Comparison of ENCODE assay signal across 8 mouse cellular contexts in the genomic region with DNA sequence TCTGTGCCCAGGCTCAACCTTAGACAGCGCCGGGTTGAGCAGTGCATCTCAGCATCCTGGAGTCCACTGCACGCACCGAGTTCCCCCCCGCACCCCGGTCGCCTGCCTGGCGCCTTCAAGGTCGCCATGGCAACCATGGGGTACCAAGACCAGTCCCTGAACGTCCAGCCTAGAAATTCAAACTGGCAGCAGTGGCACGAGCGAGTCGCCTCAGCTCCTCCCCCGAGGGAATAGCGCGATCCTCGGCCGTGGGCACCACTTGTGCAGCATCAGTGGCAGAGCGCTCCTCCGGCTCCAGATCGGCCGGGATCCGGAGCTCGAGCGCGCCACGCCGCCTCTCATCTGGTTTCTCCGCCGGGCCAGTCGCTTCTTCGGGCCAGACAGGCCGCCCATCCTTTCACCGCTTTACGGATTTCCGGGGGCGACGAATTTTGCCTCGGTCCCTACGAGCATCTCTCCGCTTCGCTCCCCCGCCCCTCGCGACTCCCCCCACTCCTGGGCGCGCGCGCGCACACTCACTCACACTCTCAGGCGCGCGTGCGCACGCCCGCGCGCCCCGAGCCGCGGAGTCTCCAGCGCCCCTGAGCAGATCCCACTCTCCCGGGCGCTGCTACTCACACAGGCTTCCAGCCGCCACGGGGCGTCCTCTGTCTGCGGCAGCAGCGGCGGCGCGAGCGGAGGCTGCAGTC. TPM values are rescaled to one million over a fixed set of nuclear protein-coding genes. Genes with fewer than 3 reads are reported as not detected.
A peak's percentile ranks its signal among the peaks of the same experiment; 100 is the strongest.
DNase-seq lines count a peak whose midpoint lies in the region; ATAC-seq and TF ChIP-seq lines count a peak whose summit lies in the region.

TSS of gene Enox1 (plus strand) at position 542 of the 689 bp plus-strand sequence.

- no peak within 1 kb of the TSS for H3K27ac ChIP-seq in intestine, postnatal 0 days (ENCODE audit: low read depth, low read length)
- peak within 1 kb of the TSS; percentile 59 for H3K27ac ChIP-seq in limb, embryonic 14.5 days (replicated peaks; ENCODE audit: low read depth, low read length)
- H3K27ac ChIP-seq in neural tube, embryonic 12.5 days: peak within 1 kb of the TSS; percentile 90

- peak; percentile 84 for DNase-seq in layer of hippocampus, adult 11-12 months (ENCODE audit: low spot score)
- no peak for DNase-seq in layer of hippocampus, adult 9-10 months (ENCODE audit: low spot score)
- DNase-seq in embryo, embryonic 11.5 days (ENCODE audit: low read depth, low spot score): peak; percentile 82
- peak; percentile 76 to 83 for DNase-seq in gastrocnemius, postnatal 4 days (ENCODE audit: low spot score in 2 of 2)
- peak; percentile 86 for DNase-seq in limb, embryonic 14.5 days (ENCODE audit: low spot score)
- DNase-seq in thymus, postnatal 0 days (ENCODE audit: low spot score): peak; percentile 42

- no peaks in the 10 kb centered on the region for H3K9me3 ChIP-seq in intestine, postnatal 0 days (ENCODE audit: control insufficient read depth)
- H3K9me3 ChIP-seq in limb, embryonic 14.5 days (ENCODE audit: control insufficient read depth, low read length): no peaks in the 10 kb centered on the region
- H3K9me3 ChIP-seq in neural tube, embryonic 12.5 days: no peaks in the 10 kb centered on the region

- H3K4me1 ChIP-seq in intestine, postnatal 0 days (replicated peaks; ENCODE audit: control insufficient read depth, insufficient read depth, low read length): no peaks in the 10 kb centered on the region; the same call in 1 of the 2 replicates
- peaks cover 3% of the 10 kb centered on the region; the same call in 1 of the 2 replicates for H3K4me1 ChIP-seq in limb, embryonic 14.5 days (ENCODE audit: control insufficient read depth, insufficient read depth, low read length)
- peaks cover 36% of the 10 kb centered on the region for H3K4me1 ChIP-seq in neural tube, embryonic 12.5 days

- WGBS in intestine, postnatal 0 days: 1% methylated on average over 69 of the region's 73 CpGs
- WGBS in limb, embryonic 14.5 days: 7% methylated on average over 63 of the region's 73 CpGs
- under 1% methylated on average over 73 of the region's 73 CpGs for WGBS in neural tube, embryonic 12.5 days

- 0 out of 2 replicates have a peak, but pooled peaks have one; percentile 42 for TF ChIP-seq POLR2A in limb, embryonic 14.5 days (IDR thresholded peaks at IDR 0.05; ENCODE audit: borderline replicate concordance, extremely low read depth, insufficient read depth, insufficient read length)

- peak; percentile 43 for TF ChIP-seq CTCF in intestine, postnatal 0 days (IDR thresholded peaks at IDR 0.05; ENCODE audit: low read depth)

- no peaks in the 10 kb centered on the region for H3K36me3 ChIP-seq in intestine, postnatal 0 days (ENCODE audit: control insufficient read depth, insufficient read depth)
- no peaks in the 10 kb centered on the region for H3K36me3 ChIP-seq in limb, embryonic 14.5 days (ENCODE audit: control insufficient read depth, insufficient read depth, low read length)
- H3K36me3 ChIP-seq in neural tube, embryonic 12.5 days: no peaks in the 10 kb centered on the region

- peak within 1 kb of the TSS; percentile 61 for H3K4me3 ChIP-seq in intestine, postnatal 0 days (ENCODE audit: low read depth, low read length)
- H3K4me3 ChIP-seq in limb, embryonic 14.5 days (replicated peaks; ENCODE audit: low read length): peak within 1 kb of the TSS; percentile 86
- H3K4me3 ChIP-seq in neural tube, embryonic 12.5 days: peak within 1 kb of the TSS; percentile 90

- peak within 1 kb of the TSS; percentile 87 for H3K4me2 ChIP-seq in intestine, postnatal 0 days (replicated peaks; ENCODE audit: low read depth)
- peak within 1 kb of the TSS; percentile 98 for H3K4me2 ChIP-seq in limb, embryonic 14.5 days (replicated peaks; ENCODE audit: low read depth, low read length, severe bottlenecking)
- peak within 1 kb of the TSS; percentile 74 for H3K4me2 ChIP-seq in neural tube, embryonic 12.5 days (replicated peaks)

- peak; percentile 41 for ATAC-seq in intestine, postnatal 0 days
- peak; percentile 86 for ATAC-seq in limb, embryonic 14.5 days (ENCODE audit: low FRiP score, low read depth)
- peak; percentile 89 for ATAC-seq in neural tube, embryonic 12.5 days (ENCODE audit: low FRiP score, low read depth)

- peaks cover 38% of the 10 kb centered on the region for H3K27me3 ChIP-seq in intestine, postnatal 0 days (replicated peaks; ENCODE audit: control insufficient read depth, insufficient read depth, low read length)
- no peaks in the 10 kb centered on the region for H3K27me3 ChIP-seq in limb, embryonic 14.5 days (ENCODE audit: control insufficient read depth, insufficient read depth, low read length)
- H3K27me3 ChIP-seq in neural tube, embryonic 12.5 days (replicated peaks): no peaks in the 10 kb centered on the region

- peak within 1 kb of the TSS; percentile 31 for H3K9ac ChIP-seq in intestine, postnatal 0 days (ENCODE audit: low read depth, low read length)
- H3K9ac ChIP-seq in limb, embryonic 14.5 days (ENCODE audit: low read depth, low read length, severe bottlenecking): peak within 1 kb of the TSS; percentile 70
- H3K9ac ChIP-seq in neural tube, embryonic 12.5 days: peak within 1 kb of the TSS; percentile 91

RNA-seq across cellular contexts. Expression of gene Enox1, which starts in this region (rescaled TPM):
- 10 to 100 TPM; 14.3 to 17.3 TPM for total RNA-seq in gastrocnemius, postnatal 4 days (2021)
- 1.7 and 1.9 TPM in 2 replicates for polyA plus RNA-seq in intestine, postnatal 0 days (2015; fragmentation: Nextera tagmentation; extraction: Ambion mirVana)
- polyA plus RNA-seq in limb, embryonic 14.5 days (2012; rRNA removed): 13.1 and 13.5 TPM in 2 replicates
- 15.6 and 15.7 TPM in 2 replicates for polyA plus RNA-seq in limb, embryonic 14.5 days (2014; fragmentation: Nextera tagmentation; extraction: Ambion mirVana)
- polyA plus RNA-seq in neural tube, embryonic 12.5 days (2016; fragmentation: Nextera tagmentation; extraction: Ambion mirVana): 35.4 and 37.1 TPM in 2 replicates
- 0.55 TPM in 2 replicates for polyA plus RNA-seq in thymus, postnatal 0 days (2015; fragmentation: Nextera tagmentation; extraction: Ambion mirVana)

Comparison
In these comparisons a context has a peak if more than half of its experiments do, and no peak if none do; other contexts are left out.
1. Peak in DNase-seq in thymus, postnatal 0 days; RNA of the gene not detected or under 1 TPM.
2. H3K9ac ChIP-seq: peak in every context shown above with its lines; median percentile 91 in neural tube, embryonic 12.5 days; 70 in limb, embryonic 14.5 days; 31 in intestine, postnatal 0 days.